Comparison of ENCODE assay signal across 8 mouse cellular contexts in the genomic region with DNA sequence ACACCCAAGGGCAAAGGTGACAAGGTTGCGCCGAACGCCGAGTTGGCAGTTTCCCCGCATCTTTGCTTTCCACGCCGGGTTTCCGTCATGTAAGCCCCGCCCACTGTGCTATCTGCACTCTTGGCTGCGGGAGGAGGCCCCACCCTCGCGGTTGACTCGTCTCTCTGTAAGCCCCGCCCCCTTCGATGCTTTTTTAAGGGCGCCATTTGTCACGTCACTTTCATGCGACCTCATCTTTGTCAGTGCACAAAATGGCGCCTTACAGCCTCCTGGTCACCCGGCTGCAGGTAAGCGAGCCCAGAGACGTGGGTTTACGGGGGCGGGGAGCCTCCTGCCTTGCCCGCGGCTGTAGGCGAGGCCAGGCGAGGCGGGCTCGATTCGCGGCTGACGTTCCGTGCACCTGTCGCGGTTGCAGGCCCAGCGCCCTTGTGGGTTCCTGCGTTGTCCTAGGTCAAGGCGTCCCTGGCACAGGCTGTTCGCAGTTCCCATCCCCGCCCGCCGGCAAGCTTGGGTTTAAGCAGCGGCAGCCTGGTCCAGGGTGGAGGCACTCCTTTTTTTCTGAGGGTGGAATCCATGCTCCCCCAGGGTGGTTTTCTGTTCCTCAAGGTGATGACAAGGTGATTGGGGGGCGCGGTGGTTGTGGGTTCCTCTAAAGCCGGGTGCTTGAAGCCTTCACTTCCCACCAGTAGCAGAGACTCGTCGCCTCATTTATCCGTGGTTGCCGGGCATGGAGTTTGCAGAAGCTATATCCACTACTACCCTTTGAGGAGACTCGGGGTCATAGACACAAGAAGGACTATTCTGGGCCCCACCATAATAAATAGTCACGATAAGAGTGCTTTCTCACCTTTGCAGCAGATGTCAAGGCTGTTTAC. TPM values are rescaled to one million over a fixed set of nuclear protein-coding genes. Genes with fewer than 3 reads are reported as not detected.
DNase-seq lines count a peak whose midpoint lies in the region; ATAC-seq lines count a peak whose summit lies in the region.

A gene (plus strand): TSS at position 48 of the 875 bp plus-strand sequence.

- H3K4me1 ChIP-seq in embryonic facial prominence, embryonic 13.5 days, result peaks cover 25% of the 10 kb centered on the region
- peaks cover 15% of the 10 kb centered on the region for H3K4me1 ChIP-seq in limb, embryonic 13.5 days
- H3K4me1 ChIP-seq in midbrain, embryonic 16.5 days (ENCODE audit: control insufficient read depth, insufficient read depth, low read length), result peaks cover 25% of the 10 kb centered on the region

- H3K4me2 ChIP-seq in embryonic facial prominence, embryonic 13.5 days, result peak within 1 kb of the TSS; percentile 83
- H3K4me2 ChIP-seq in limb, embryonic 13.5 days (replicated peaks), result peak within 1 kb of the TSS; percentile 92
- H3K4me2 ChIP-seq in midbrain, embryonic 16.5 days (ENCODE audit: low read length), result peak within 1 kb of the TSS; percentile 86

- peak; percentile 93 for DNase-seq in 3134 (ENCODE audit: extremely low read depth, insufficient read length, low spot score)
- peak; percentile 98 for DNase-seq in adrenal gland, postnatal 36 days
- DNase-seq in heart, adult 18-20 months, result peak; percentile 99 to 100
- DNase-seq in kidney, adult 8-10 months, result peak; percentile 99 to 100
- DNase-seq in spleen, postnatal 10 days (ENCODE audit: low spot score in 2 of 2), result peak; percentile 99

- no peaks in the 10 kb centered on the region for H3K27me3 ChIP-seq in embryonic facial prominence, embryonic 13.5 days
- H3K27me3 ChIP-seq in limb, embryonic 13.5 days, result no peaks in the 10 kb centered on the region
- no peaks in the 10 kb centered on the region for H3K27me3 ChIP-seq in midbrain, embryonic 16.5 days (ENCODE audit: control insufficient read depth, insufficient read depth, low read depth, low read length)

- peaks cover 32% of the 10 kb centered on the region for H3K36me3 ChIP-seq in embryonic facial prominence, embryonic 13.5 days
- H3K36me3 ChIP-seq in limb, embryonic 13.5 days, result peaks cover 33% of the 10 kb centered on the region
- H3K36me3 ChIP-seq in midbrain, embryonic 16.5 days (ENCODE audit: control insufficient read depth, insufficient read depth, low read length), result peaks cover 20% of the 10 kb centered on the region

- H3K9me3 ChIP-seq in embryonic facial prominence, embryonic 13.5 days, result no peaks in the 10 kb centered on the region
- no peaks in the 10 kb centered on the region for H3K9me3 ChIP-seq in limb, embryonic 13.5 days
- H3K9me3 ChIP-seq in midbrain, embryonic 16.5 days (replicated peaks; ENCODE audit: control insufficient read depth, low read length, poor library complexity, severe bottlenecking), result no peaks in the 10 kb centered on the region

- H3K9ac ChIP-seq in embryonic facial prominence, embryonic 13.5 days, result peak within 1 kb of the TSS; percentile 86
- H3K9ac ChIP-seq in limb, embryonic 13.5 days, result peak within 1 kb of the TSS; percentile 86
- peak within 1 kb of the TSS; percentile 83 for H3K9ac ChIP-seq in midbrain, embryonic 16.5 days (ENCODE audit: low read depth, low read length)

- peak within 1 kb of the TSS; percentile 98 for H3K27ac ChIP-seq in embryonic facial prominence, embryonic 13.5 days
- peak within 1 kb of the TSS; percentile 97 for H3K27ac ChIP-seq in limb, embryonic 13.5 days
- peak within 1 kb of the TSS; percentile 94 for H3K27ac ChIP-seq in midbrain, embryonic 16.5 days (ENCODE audit: low read length)

- WGBS in embryonic facial prominence, embryonic 13.5 days, result under 1% methylated on average over 53 of the region's 53 CpGs
- under 1% methylated on average over 53 of the region's 53 CpGs for WGBS in limb, embryonic 13.5 days
- WGBS in midbrain, embryonic 16.5 days, result under 1% methylated on average over 53 of the region's 53 CpGs

- H3K4me3 ChIP-seq in embryonic facial prominence, embryonic 13.5 days, result peak within 1 kb of the TSS; percentile 95
- peak within 1 kb of the TSS; percentile 97 for H3K4me3 ChIP-seq in limb, embryonic 13.5 days
- peak within 1 kb of the TSS; percentile 74 for H3K4me3 ChIP-seq in midbrain, embryonic 16.5 days (ENCODE audit: low read depth, low read length)

- ATAC-seq in embryonic facial prominence, embryonic 13.5 days (ENCODE audit: insufficient number of reproducible peaks, insufficient read depth, low FRiP score, low TSS enrichment, low read depth), result peak; percentile 80
- peak; percentile 91 for ATAC-seq in limb, embryonic 13.5 days (ENCODE audit: low FRiP score, low read depth)
- peak; percentile 81 for ATAC-seq in midbrain, embryonic 16.5 days

RNA-seq across cellular contexts. Expression of the gene that starts here (rescaled TPM):
- total RNA-seq in adrenal gland, postnatal 36 days (2021), result 100 to 1,000 TPM; 823 to 866 TPM
- polyA plus RNA-seq in embryonic facial prominence, embryonic 13.5 days (2015; fragmentation: Nextera tagmentation; extraction: Ambion mirVana), result 148 and 151 TPM in 2 replicates
- 1,000 to 10,000 TPM; 2,055 to 2,104 TPM for total RNA-seq in heart, adult 18-20 months (2021)
- polyA plus RNA-seq in limb, embryonic 13.5 days (2015; fragmentation: Nextera tagmentation; extraction: Ambion mirVana), result 142 and 156 TPM in 2 replicates
- 252 and 272 TPM in 2 replicates for polyA plus RNA-seq in midbrain, embryonic 16.5 days (2015; fragmentation: Nextera tagmentation; extraction: Ambion mirVana)

Comparison
In these comparisons a context has a peak if more than half of its experiments do, and no peak if none do; other contexts are left out.
1. Peak in every context shown above with its lines: DNase-seq, ATAC-seq, H3K4me3 ChIP-seq and H3K27ac ChIP-seq.